Mouse (Mus musculus) lung, embryonic 14.5 days (tissue): ENCODE results near the gene Slc17a7. TPM values are rescaled to one million over a fixed set of nuclear protein-coding genes. Genes with fewer than 3 reads are reported as not detected.

Source experiments
- ATAC-seq: fragments of 200-750 bp; cut with Nextera tagmentation; 2 replicates; pipeline ENCODE4 v1.8.0; 2017; ENCODE audit warnings: mild to moderate bottlenecking, moderate TSS enrichment, moderate library complexity; ENCODE audit not compliant: insufficient read depth
- DNase-seq: peaks from one replicate; pipeline ENCODE4 v3.0.0-alpha.2; 2015
- H3K27ac ChIP-seq: fragments of 300-500 bp; sonication (generic); 2 replicates; pipeline ENCODE4 v1.5.1; 2014; ENCODE audit warnings: low read depth, mild to moderate bottlenecking, moderate library complexity
- H3K27me3 ChIP-seq: fragments of 300-500 bp; sonication (generic); 2 replicates; pipeline ENCODE4 v1.6.1; 2014; ENCODE audit warnings: low read length, control low read depth; ENCODE audit not compliant: insufficient read depth
- H3K36me3 ChIP-seq: fragments of 300-500 bp; sonication (generic); 2 replicates; pipeline ENCODE4 v1.6.1; 2014; ENCODE audit warnings: control low read depth; ENCODE audit not compliant: insufficient read depth
- H3K4me1 ChIP-seq: fragments of 300-500 bp; sonication (generic); 2 replicates; pipeline ENCODE4 v1.6.1; 2014; ENCODE audit warnings: antibody characterized with exemption, control low read depth; ENCODE audit not compliant: insufficient read depth
- H3K4me2 ChIP-seq: fragments of 300-500 bp; sonication (generic); 2 replicates; pipeline ENCODE4 v1.6.1; 2014; ENCODE audit warnings: mild to moderate bottlenecking
- H3K4me3 ChIP-seq: fragments of 300-500 bp; sonication (generic); 2 replicates; pipeline ENCODE4 v1.5.1; 2014; ENCODE audit warnings: low read depth, low read length
- H3K9ac ChIP-seq: fragments of 300-500 bp; sonication (generic); 2 replicates; pipeline ENCODE4 v1.6.1; 2014
- H3K9me3 ChIP-seq: fragments of 300-500 bp; sonication (generic); 2 replicates; pipeline ENCODE4 v1.6.1; 2016; ENCODE audit warnings: low read depth, low read length, control low read depth
- CTCF ChIP-seq: IDR thresholded peaks from 2 replicates; pipeline ENCODE4 v1.5.1; 2016; ENCODE audit warnings: antibody characterized with exemption, low read depth
- WGBS: fragments of 180-500 bp; shearing (Covaris S2); extraction: QIAGEN DNeasy Blood & Tissue Kit; methylation state at CpG from one replicate; pipeline ENCODE4 v1.1.7; 2014; 5-methylcytosine and 5-hydroxymethylcytosine counted together
- polyA plus RNA-seq: library from polyadenylated mRNA; unstranded; fragments of >200 nt; fragmentation: Nextera tagmentation; extraction: Ambion mirVana; gene quantifications from 2 replicates; pipeline ENCODE4 v1.2.1, GENCODE M21; 2014

Slc17a7 gene
- polyA plus RNA-seq, 1 experiment from 2014 or later = 0.09 TPM

DNA sequence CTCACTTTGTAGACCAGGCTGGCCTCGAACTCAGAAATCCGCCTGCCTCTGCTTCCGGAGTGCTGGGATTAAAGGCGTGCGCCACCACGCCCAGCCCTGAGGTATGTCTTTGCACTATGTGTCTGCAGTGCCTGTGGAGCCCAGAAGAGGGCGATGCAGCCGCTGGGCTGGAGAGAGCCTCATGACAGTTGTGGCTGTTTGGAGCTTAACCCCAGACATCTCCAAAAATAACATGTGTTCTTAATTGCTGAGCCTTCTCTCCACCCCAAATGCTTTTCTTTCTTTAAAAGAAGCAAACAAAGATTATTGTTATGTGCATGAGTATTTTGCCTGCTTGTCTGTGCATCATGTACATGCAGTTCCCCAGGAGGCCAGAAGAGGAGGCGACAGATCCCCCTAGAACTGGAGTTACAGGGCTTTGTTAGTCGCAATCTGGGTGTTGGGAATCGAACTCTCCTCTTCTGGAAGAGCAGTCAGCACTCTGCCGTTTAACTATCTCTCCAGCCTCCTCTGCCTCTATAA, 8.7 kb upstream of the Slc17a7 start:
- no peaks in the 10 kb centered on the region for H3K9me3 ChIP-seq
- ATAC-seq = no peak; the same call in 1 of the 2 replicates
- H3K27me3 ChIP-seq = no peaks in the 10 kb centered on the region
- H3K4me2 ChIP-seq = peak overlapping the region; percentile 85
- peaks cover 29% of the 10 kb centered on the region; the same call in 1 of the 2 replicates for H3K36me3 ChIP-seq
- H3K4me1 ChIP-seq = peaks cover 16% of the 10 kb centered on the region
- WGBS = 72% methylated on average over 12 of the region's 12 CpGs
- H3K9ac ChIP-seq = peak overlapping the region; percentile 13; the same call in 1 of the 2 replicates
- peak; percentile 67 for DNase-seq
- peak overlapping the region; percentile 24; the same call in 1 of the 2 replicates for H3K27ac ChIP-seq
- peak; percentile 54 for TF ChIP-seq CTCF
- peak overlapping the region; percentile 54 for H3K4me3 ChIP-seq

GRCm38 (mm10) chr7:45155590-45155989, 8.2 kb upstream of the Slc17a7 start:
- H3K4me2 ChIP-seq = peak overlapping the region; percentile 85
- H3K9me3 ChIP-seq = no peaks in the 10 kb centered on the region
- WGBS = 80% methylated on average over 9 of the region's 9 CpGs
- H3K4me1 ChIP-seq = peaks cover 11% of the 10 kb centered on the region
- H3K4me3 ChIP-seq = no peak overlapping the region
- ATAC-seq (no peak), DNase-seq (no peak)
- no peak overlapping the region for H3K9ac ChIP-seq
- no peaks in the 10 kb centered on the region for H3K27me3 ChIP-seq
- peaks cover 34% of the 10 kb centered on the region; the same call in 1 of the 2 replicates for H3K36me3 ChIP-seq
- TF ChIP-seq CTCF = no peak
- 0 out of 2 replicates have a peak overlapping the region, but pooled peaks have one; percentile 10 for H3K27ac ChIP-seq

- no peak for TF ChIP-seq CTCF
- Histone ChIP-seq H3K27me3 (no peaks in the 10 kb centered on the region), H3K9ac (no peak overlapping the region), H3K4me2 (no peak overlapping the region), H3K4me3 (no peak overlapping the region), H3K4me1 (0 out of 2 replicates have a peak, but pooled peaks cover 7% of the 10 kb centered on the region), H3K36me3 (peaks cover 35% of the 10 kb centered on the region; the same call in 1 of the 2 replicates), H3K9me3 (no peaks in the 10 kb centered on the region), H3K27ac (no peak overlapping the region)
- DNase-seq = no peak
- WGBS = 87% methylated on average over 15 of the region's 15 CpGs
- ATAC-seq = no peak
Observed at GRCm38 (mm10) chr7:45156206-45156605, 7.5 kb upstream of the Slc17a7 start.

DNA sequence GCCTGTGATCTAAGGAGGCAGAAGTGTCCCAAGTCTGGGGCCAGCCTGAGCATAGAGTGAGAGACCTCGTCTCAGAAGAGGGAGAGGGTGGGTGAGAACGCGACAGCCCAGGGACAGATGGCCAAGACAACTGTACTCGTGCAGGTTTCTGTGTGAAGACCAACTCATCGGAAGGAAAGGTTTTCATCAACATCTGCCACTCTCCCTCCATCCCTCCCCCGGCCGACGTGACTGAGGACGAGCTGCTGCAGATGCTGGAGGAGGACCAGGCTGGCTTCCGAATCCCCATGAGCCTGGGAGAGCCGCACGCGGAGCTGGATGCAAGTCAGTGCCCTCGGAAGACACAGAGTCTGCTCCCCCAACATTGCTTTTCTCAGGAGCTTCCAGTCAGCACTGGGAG, 6.3 kb upstream of the Slc17a7 start:
- peaks cover 2% of the 10 kb centered on the region; the same call in 1 of the 2 replicates for H3K4me1 ChIP-seq
- H3K27ac ChIP-seq = no peak overlapping the region
- no peak overlapping the region for H3K4me3 ChIP-seq
- no peak for TF ChIP-seq CTCF
- H3K9me3 ChIP-seq = no peaks in the 10 kb centered on the region
- H3K27me3 ChIP-seq = peaks cover 2% of the 10 kb centered on the region
- H3K36me3 ChIP-seq = peaks cover 35% of the 10 kb centered on the region; the same call in 1 of the 2 replicates
- DNase-seq (no peak), ATAC-seq (no peak)
- no peak overlapping the region for H3K9ac ChIP-seq
- 83% methylated on average over 14 of the region's 14 CpGs for WGBS
- no peak overlapping the region for H3K4me2 ChIP-seq

DNA sequence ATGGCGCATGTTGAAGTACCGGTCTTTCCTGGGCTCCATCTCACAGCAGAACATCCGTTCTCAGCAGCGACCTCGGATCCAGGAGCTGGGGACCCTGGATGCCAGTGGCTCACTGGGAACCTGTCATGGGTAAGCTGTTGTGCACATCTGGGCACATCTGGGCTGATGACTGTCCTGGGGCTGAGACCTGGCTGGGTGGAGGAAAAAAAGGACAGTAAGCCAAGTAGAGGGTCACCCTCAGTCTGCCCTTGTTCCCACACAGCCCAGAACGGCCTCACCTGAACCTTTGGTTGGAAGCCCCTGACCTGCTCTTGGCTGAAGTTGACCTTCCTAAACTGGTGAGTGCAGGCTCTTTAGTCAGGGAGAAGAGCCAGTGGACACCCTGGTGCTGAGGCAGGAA, 4.8 kb upstream of the Slc17a7 start:
- WGBS = 91% methylated on average over 6 of the region's 6 CpGs
- Histone ChIP-seq H3K4me2 (no peak overlapping the region), H3K36me3 (peaks cover 35% of the 10 kb centered on the region; the same call in 1 of the 2 replicates), H3K4me3 (no peak overlapping the region), H3K27me3 (peaks cover 17% of the 10 kb centered on the region), H3K27ac (no peak overlapping the region), H3K9ac (no peak overlapping the region), H3K9me3 (no peaks in the 10 kb centered on the region), H3K4me1 (peaks cover 4% of the 10 kb centered on the region; the same call in 1 of the 2 replicates)
- ATAC-seq = no peak
- no peak for DNase-seq
- TF ChIP-seq CTCF = no peak

DNA sequence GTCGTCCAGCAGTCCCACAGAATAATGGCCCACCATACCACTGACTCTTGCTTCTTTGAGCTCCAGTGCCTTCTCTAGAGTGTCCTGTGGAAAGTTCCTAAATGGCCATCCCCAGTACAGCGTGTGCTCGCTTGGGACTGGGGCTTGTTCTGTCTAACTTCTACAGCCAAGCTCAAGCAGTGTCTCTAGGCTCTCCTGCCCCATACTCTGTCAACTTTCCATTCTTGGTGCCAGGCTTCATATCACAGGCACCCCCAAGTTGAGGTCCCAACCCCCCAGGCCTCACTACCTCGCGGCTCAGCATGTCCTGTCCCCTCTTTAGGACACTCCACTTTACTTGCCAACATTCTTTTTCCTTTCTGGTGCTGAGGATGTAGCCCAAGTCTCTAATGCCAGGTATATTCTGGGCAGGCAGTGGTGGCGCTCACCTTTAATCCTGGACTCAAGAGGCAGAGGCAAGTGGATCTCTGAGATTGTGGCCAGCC, 3.4 kb upstream of the Slc17a7 start:
- Histone ChIP-seq H3K9me3 (no peaks in the 10 kb centered on the region), H3K4me2 (no peak overlapping the region), H3K27me3 (peaks cover 31% of the 10 kb centered on the region), H3K27ac (no peak overlapping the region), H3K36me3 (peaks cover 35% of the 10 kb centered on the region; the same call in 1 of the 2 replicates), H3K4me3 (no peak overlapping the region), H3K9ac (no peak overlapping the region), H3K4me1 (peaks cover 4% of the 10 kb centered on the region; the same call in 1 of the 2 replicates)
- TF ChIP-seq CTCF = no peak
- WGBS = 92% methylated on average over 6 of the region's 6 CpGs
- DNase-seq (no peak), ATAC-seq (no peak)

DNA sequence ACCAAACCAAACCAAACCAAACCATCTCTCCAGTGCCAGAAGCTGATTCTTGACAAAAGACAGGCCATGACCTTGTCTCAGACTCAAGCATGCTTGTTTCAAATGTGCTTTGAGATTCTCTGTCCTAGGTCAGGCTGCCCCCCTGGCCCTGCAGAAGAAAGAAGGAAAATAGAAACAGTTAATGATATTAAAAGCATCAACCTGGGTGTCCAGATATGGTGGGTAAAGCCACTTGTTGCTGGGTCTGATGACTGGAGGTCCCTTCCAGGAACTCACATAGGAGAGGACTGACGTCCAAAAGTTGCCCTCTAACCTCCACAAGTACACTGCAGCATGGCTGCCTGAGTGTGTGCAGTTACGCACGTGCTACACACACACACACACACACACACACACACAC, 2.9 kb upstream of the Slc17a7 start:
- no peak for ATAC-seq
- WGBS = 80% methylated on average over 3 of the region's 3 CpGs
- Histone ChIP-seq H3K27me3 (peaks cover 36% of the 10 kb centered on the region), H3K36me3 (peaks cover 33% of the 10 kb centered on the region; the same call in 1 of the 2 replicates), H3K4me3 (no peak overlapping the region), H3K27ac (no peak overlapping the region), H3K4me2 (no peak overlapping the region), H3K9me3 (no peaks in the 10 kb centered on the region), H3K4me1 (peaks cover 4% of the 10 kb centered on the region; the same call in 1 of the 2 replicates), H3K9ac (no peak overlapping the region)
- no peak for DNase-seq
- no peak for TF ChIP-seq CTCF
